ENCODE assay signal across 7 mouse cellular contexts in genomic region chr19:47050271-47051032, GRCm38 (mm10). TPM values are rescaled to one million over a fixed set of nuclear protein-coding genes. Genes with fewer than 3 reads are reported as not detected.
DNase-seq lines count a peak whose midpoint lies in the region; ATAC-seq lines count a peak whose summit lies in the region.

Pcgf6 (minus strand) TSS chr19:47050906.

- peak within 1 kb of the TSS; percentile 91 for H3K4me3 ChIP-seq in intestine, embryonic 16.5 days (ENCODE audit: low read length)
- H3K4me3 ChIP-seq in midbrain, embryonic 10.5 days: peak within 1 kb of the TSS; percentile 79

- no peaks in the 10 kb centered on the region for H3K9me3 ChIP-seq in intestine, embryonic 16.5 days (ENCODE audit: control insufficient read depth, low read length)
- H3K9me3 ChIP-seq in midbrain, embryonic 10.5 days (replicated peaks): no peaks in the 10 kb centered on the region

- H3K36me3 ChIP-seq in intestine, embryonic 16.5 days (ENCODE audit: control insufficient read depth, insufficient read depth, low read length): no peaks in the 10 kb centered on the region
- peaks cover 31% of the 10 kb centered on the region for H3K36me3 ChIP-seq in midbrain, embryonic 10.5 days

- peaks cover 21% of the 10 kb centered on the region for H3K4me1 ChIP-seq in intestine, embryonic 16.5 days (ENCODE audit: control insufficient read depth, insufficient read depth, low read length)
- peaks cover 25% of the 10 kb centered on the region for H3K4me1 ChIP-seq in midbrain, embryonic 10.5 days

- no peaks in the 10 kb centered on the region for H3K27me3 ChIP-seq in intestine, embryonic 16.5 days (replicated peaks; ENCODE audit: control insufficient read depth, insufficient read depth, low read length)
- no peaks in the 10 kb centered on the region for H3K27me3 ChIP-seq in midbrain, embryonic 10.5 days (ENCODE audit: low read depth, poor library complexity, severe bottlenecking)

- peak; percentile 84 for DNase-seq in adrenal gland, postnatal 10 days
- peak; percentile 87 for DNase-seq in embryo, embryonic 9.5 days (ENCODE audit: extremely low spot score)
- DNase-seq in gastrocnemius, postnatal 4 days (ENCODE audit: low spot score in 2 of 2): peak; percentile 36 to 71
- DNase-seq in left cerebral cortex, postnatal 36 days (ENCODE audit: low spot score in 2 of 2): peak; percentile 87 to 88
- DNase-seq in midbrain, embryonic 10.5 days (ENCODE audit: low spot score): peak; percentile 86
- DNase-seq in right cerebral cortex, postnatal 4 days: peak; percentile 79

- ATAC-seq in intestine, embryonic 16.5 days: peak; percentile 89

- peak within 1 kb of the TSS; percentile 86 for H3K9ac ChIP-seq in intestine, embryonic 16.5 days (ENCODE audit: low read depth, low read length)

- H3K27ac ChIP-seq in intestine, embryonic 16.5 days (ENCODE audit: low read length): peak within 1 kb of the TSS; percentile 94
- H3K27ac ChIP-seq in midbrain, embryonic 10.5 days (replicated peaks): peak within 1 kb of the TSS; percentile 95

- WGBS in intestine, embryonic 16.5 days: under 1% methylated on average over 75 of the region's 75 CpGs
- under 1% methylated on average over 74 of the region's 75 CpGs for WGBS in midbrain, embryonic 10.5 days

- intact Hi-C loops in left cerebral cortex, postnatal 36 days (cut with DNase I): no loop called here

- peak within 1 kb of the TSS; percentile 77 for H3K4me2 ChIP-seq in intestine, embryonic 16.5 days (ENCODE audit: low read depth, low read length)

RNA-seq across cellular contexts. Expression of gene Pcgf6, which starts in this region (rescaled TPM):
- total RNA-seq in adrenal gland, postnatal 10 days (2021): 1 to 10 TPM; 8.6 to 8.9 TPM
- 1 to 10 TPM; 5.3 to 7.0 TPM for total RNA-seq in gastrocnemius, postnatal 4 days (2021)
- polyA plus RNA-seq in intestine, embryonic 16.5 days (2015; fragmentation: Nextera tagmentation; extraction: Ambion mirVana): 16.1 and 16.7 TPM in 2 replicates
- 10 to 100 TPM; 11.7 to 18.1 TPM for total RNA-seq in left cerebral cortex, postnatal 36 days (2021)
- 30.2 and 33.8 TPM in 2 replicates for polyA plus RNA-seq in midbrain, embryonic 10.5 days (2016; fragmentation: Nextera tagmentation; extraction: Ambion mirVana)

Comparison
In these comparisons a context has a peak if more than half of its experiments do, and no peak if none do; other contexts are left out.
1. Peak in every context shown above with its lines: DNase-seq, ATAC-seq, H3K4me3 ChIP-seq and H3K27ac ChIP-seq.